Mouse (Mus musculus) testis, adult 2 months (tissue): ENCODE results near the gene Prkar2b.

Source experiments
- CTCF ChIP-seq: fragments of 200-500 bp; IDR thresholded peaks from 2 replicates; pipeline ENCODE4 v1.5.1; 2012; ENCODE audit warnings: low read depth, mild to moderate bottlenecking, inconsistent platforms, low read length, moderate library complexity; ENCODE audit not compliant: control insufficient read depth, insufficient read depth, insufficient replicate concordance
- POLR2A ChIP-seq: fragments of 200-500 bp; IDR thresholded peaks from 2 replicates; pipeline ENCODE4 v1.6.1; 2012; ENCODE audit warnings: low read depth, mild to moderate bottlenecking, inconsistent platforms, low read length, moderate library complexity; ENCODE audit not compliant: control insufficient read depth

- no peak for TF ChIP-seq CTCF
- TF ChIP-seq POLR2A: no peak
These were observed 15.0 kb upstream of the Prkar2b start for GRCm38 (mm10) chr12:32075831-32076715.
